Comparison of ENCODE assay signal across 8 mouse cellular contexts in genomic region chr5:19400738-19401408, GRCm38 (mm10).
DNase-seq lines count a peak whose midpoint lies in the region; ATAC-seq lines count a peak whose summit lies in the region.

No protein-coding gene starts in this region.

- no peak for ATAC-seq in CD4-positive, CD25-positive, alpha-beta regulatory T cell, adult 4 months

- peak; percentile 4 for DNase-seq in CD4-positive, CD25-positive, alpha-beta regulatory T cell, adult 2 months (ENCODE audit: low read depth, low spot score)
- peak; percentile 6 to 36 for DNase-seq in left cerebral cortex, postnatal 14 days (ENCODE audit: low spot score in 2 of 2)
- DNase-seq in left cerebral cortex, adult 8-10 months (ENCODE audit: low spot score in 2 of 2), result no peak
- peak; percentile 22 for DNase-seq in cerebellum, adult 9-11 months
- peak; percentile 4 for DNase-seq in lung, postnatal 14 days
- no peak for DNase-seq in spleen, postnatal 4 days (ENCODE audit: low spot score in 2 of 2)
- no peak for DNase-seq in gastrocnemius, postnatal 25 days

- intact Hi-C loops in left cerebral cortex, postnatal 14 days (cut with DNase I), result loop anchor here (2.0 to 5.0 kb wide), 2 partner anchors 484 to 929 kb away; no protein-coding TSS in a partner anchor

Comparison
In these comparisons a context has a peak if more than half of its experiments do, and no peak if none do; other contexts are left out.
1. DNase-seq: peak in CD4-positive, CD25-positive, alpha-beta regulatory T cell, adult 2 months (single experiment), left cerebral cortex, postnatal 14 days (2 of 2), cerebellum, adult 9-11 months (single experiment) and lung, postnatal 14 days (single experiment); none in left cerebral cortex, adult 8-10 months (0 of 2), spleen, postnatal 4 days (0 of 2) and gastrocnemius, postnatal 25 days (single experiment).